Mouse (Mus musculus): ENCODE results near the gene Tnnt3. TPM values are rescaled to one million over a fixed set of nuclear protein-coding genes. Genes with fewer than 3 reads are reported as not detected.
A peak's percentile ranks its signal among the peaks of the same experiment; 100 is the strongest.

Gene Tnnt3
- 0.55 and 9.3 TPM in 2 replicates for total RNA-seq (2017)

- no peak for ATAC-seq (replicated peaks in 1 of 2; ENCODE audit: insufficient read depth in 1 of 2, low FRiP score in 2 of 2, low TSS enrichment in 1 of 2, low read depth in 1 of 2, poor library complexity in 2 of 2, severe bottlenecking in 2 of 2)
Measured at GRCm38 (mm10) chr7:142498575-142498974, at the start of gene Tnnt3. Tnnt3 (plus strand) TSS chr7:142498836.

DNA sequence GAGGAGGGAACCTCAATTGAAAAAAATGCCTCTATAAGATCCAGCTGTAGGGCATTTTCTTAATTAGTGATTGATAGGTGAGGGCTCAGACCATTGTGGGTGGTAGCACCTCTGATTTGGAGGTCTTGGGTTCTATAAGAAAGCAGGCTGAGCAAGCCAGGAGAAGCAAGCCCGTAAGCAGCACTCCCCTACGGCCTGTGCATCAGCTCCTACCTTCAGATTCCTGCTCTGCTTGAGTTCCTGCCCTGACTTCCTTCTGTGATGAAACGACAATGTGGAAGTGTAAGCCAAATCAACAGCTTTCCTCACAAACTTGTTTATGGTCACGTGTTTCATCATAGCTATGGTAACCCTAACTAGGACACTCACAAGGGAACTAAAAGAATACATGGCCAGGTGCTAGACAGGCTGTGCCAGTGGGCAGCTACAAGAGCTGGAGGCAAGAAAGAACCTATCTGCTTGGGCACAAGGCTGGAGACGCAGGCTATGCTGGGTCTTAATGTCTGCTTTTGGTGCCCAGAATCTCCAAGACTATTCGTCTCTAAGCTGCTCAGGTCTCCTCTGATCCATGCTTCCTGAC lies 49.5 kb upstream of the Tnnt3 start:
- peak in 1 of 2 experiments; percentile 57; a peak in 1 of 4 replicates for ATAC-seq (replicated peaks in 1 of 2; ENCODE audit: insufficient read depth in 1 of 2, low FRiP score in 2 of 2, low TSS enrichment in 1 of 2, low read depth in 1 of 2, poor library complexity in 2 of 2, severe bottlenecking in 2 of 2)

DNA sequence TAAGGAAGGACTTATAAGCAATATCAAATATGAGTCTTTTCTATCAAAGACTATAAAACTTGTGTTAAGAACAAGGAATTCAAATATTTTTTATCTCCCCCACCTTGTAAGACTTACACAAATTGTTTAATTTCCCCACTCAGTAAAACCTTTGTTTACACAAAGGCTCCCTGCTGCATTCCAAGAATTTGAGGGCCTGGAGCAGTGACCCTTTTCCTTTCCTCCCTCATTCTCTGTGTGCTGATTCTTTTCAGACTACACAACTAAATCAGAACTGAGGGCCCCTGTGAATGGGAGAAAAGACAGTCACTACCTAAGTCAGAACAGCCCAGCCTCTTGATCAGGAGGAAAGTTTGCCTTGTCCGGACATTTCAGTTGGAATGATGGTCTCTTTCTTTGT lies 43.9 kb upstream of the Tnnt3 start:
- ATAC-seq (replicated peaks in 1 of 2; ENCODE audit: insufficient read depth in 1 of 2, low FRiP score in 2 of 2, low TSS enrichment in 1 of 2, low read depth in 1 of 2, poor library complexity in 2 of 2, severe bottlenecking in 2 of 2): no peak

DNA sequence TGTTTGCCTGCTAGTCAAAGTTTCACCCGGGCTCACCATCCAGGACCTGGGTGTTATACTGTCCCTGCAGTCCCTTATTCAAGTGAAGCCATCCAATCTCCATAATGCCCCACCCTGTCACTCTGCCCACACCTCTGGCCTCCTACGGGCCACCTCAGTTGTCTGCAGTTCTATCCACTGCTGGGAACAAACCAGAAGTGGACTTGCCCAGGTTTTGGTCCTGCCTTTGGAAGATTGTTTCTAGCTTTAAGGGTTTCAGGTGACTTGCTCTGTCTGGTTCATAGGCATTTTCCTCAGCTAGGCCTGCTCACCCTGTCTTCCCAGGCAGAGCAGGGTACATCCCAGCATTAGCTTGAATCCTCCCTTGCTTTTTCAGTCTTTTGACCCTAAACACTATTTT lies 43.4 kb upstream of the Tnnt3 start:
- no peak for ATAC-seq (replicated peaks in 1 of 2; ENCODE audit: insufficient read depth in 1 of 2, low FRiP score in 2 of 2, low TSS enrichment in 1 of 2, low read depth in 1 of 2, poor library complexity in 2 of 2, severe bottlenecking in 2 of 2)

- ATAC-seq (replicated peaks in 1 of 2; ENCODE audit: insufficient read depth in 1 of 2, low FRiP score in 2 of 2, low TSS enrichment in 1 of 2, low read depth in 1 of 2, poor library complexity in 2 of 2, severe bottlenecking in 2 of 2): no peak
Measured at GRCm38 (mm10) chr7:142456806-142457205, 41.8 kb upstream of the Tnnt3 start.

DNA sequence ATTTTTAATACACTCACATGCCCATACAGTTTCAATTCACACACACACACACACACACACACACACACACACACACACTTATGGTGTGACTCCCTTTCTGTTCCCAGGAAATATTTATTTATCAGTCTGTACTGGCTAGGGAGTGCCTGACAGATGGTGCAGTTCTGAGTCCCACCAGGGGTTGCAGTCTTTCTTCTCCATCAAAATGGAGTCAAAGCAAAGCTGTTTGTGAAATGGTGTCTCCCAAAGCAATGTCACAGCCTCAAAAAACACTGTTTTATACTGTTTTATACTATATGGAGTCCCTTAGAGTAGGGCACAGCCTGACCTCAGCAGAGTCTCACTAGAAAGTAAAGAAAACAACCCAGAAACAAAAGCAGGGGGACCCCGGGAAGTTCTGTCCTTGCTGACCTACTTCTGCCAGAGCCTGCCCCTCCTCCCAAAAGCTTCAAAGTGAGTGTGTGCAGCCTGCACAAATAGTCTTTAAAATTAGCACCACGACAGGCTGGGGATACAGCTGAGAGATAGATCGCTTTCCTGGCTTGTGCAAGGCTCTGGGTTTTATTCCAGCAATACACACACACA lies 41.3 kb upstream of the Tnnt3 start:
- no peak for ATAC-seq (replicated peaks in 1 of 2; ENCODE audit: insufficient read depth in 1 of 2, low FRiP score in 2 of 2, low TSS enrichment in 1 of 2, low read depth in 1 of 2, poor library complexity in 2 of 2, severe bottlenecking in 2 of 2)

DNA sequence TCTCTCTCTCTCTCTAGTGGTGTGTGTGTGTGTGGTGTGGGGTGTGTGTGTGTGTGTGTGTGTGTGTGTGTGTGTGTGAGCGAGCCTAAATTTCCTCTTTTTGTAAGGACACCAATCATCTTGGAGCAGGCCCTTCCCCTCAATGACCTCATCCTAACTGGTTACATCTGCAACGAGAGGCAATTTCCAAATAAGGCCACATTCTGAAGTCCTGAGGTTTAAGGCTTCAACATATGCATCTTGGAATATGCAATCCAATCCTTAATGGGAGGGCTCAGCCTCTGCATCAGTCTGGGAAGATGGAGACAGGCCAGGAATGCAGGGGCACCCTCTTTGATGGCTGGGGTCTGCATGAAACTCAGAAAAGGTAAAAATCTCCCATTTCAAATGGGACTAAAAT lies 40.6 kb upstream of the Tnnt3 start:
- peak in 1 of 2 experiments; percentile 40; a peak in 1 of 4 replicates for ATAC-seq (replicated peaks in 1 of 2; ENCODE audit: insufficient read depth in 1 of 2, low FRiP score in 2 of 2, low TSS enrichment in 1 of 2, low read depth in 1 of 2, poor library complexity in 2 of 2, severe bottlenecking in 2 of 2)

GRCm38 (mm10) chr7:142458676-142459298 lies 39.8 kb upstream of the Tnnt3 start:
- no peak for ATAC-seq (replicated peaks in 1 of 2; ENCODE audit: insufficient read depth in 1 of 2, low FRiP score in 2 of 2, low TSS enrichment in 1 of 2, low read depth in 1 of 2, poor library complexity in 2 of 2, severe bottlenecking in 2 of 2)

- no peak for ATAC-seq (replicated peaks in 1 of 2; ENCODE audit: insufficient read depth in 1 of 2, low FRiP score in 2 of 2, low TSS enrichment in 1 of 2, low read depth in 1 of 2, poor library complexity in 2 of 2, severe bottlenecking in 2 of 2)
Measured at GRCm38 (mm10) chr7:142459299-142459691, 39.3 kb upstream of the Tnnt3 start.

GRCm38 (mm10) chr7:142460636-142461077 lies 38.0 kb upstream of the Tnnt3 start, which contains the start of gene Lsp1:
Lsp1 (plus strand) TSS chr7:142460809.
- peak; percentile 44 to 54; a peak in 3 of 4 replicates for ATAC-seq (replicated peaks in 1 of 2; ENCODE audit: insufficient read depth in 1 of 2, low FRiP score in 2 of 2, low TSS enrichment in 1 of 2, low read depth in 1 of 2, poor library complexity in 2 of 2, severe bottlenecking in 2 of 2)

DNA sequence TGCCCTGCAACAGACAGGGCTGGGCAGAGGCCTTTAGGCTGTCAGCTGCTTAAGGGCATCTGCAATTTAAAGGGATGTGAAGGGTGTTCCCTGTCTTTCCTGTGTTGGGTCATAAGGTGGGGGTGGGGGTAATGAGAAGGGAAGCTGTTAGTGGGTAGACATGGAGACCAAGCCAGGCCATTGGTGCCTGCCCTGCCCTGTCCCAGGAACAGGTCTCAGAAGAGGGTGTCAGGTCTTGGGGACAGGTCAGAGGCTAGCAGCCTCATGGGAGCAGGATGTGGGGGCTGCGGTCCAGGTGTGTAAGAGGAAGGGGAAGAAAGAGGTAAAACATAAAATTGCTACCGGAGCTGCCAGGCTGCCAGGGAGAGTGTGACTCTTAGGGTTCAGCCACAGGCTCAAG lies 37.2 kb upstream of the Tnnt3 start:
- peak; percentile 18 to 23; a peak in 3 of 4 replicates for ATAC-seq (replicated peaks in 1 of 2; ENCODE audit: insufficient read depth in 1 of 2, low FRiP score in 2 of 2, low TSS enrichment in 1 of 2, low read depth in 1 of 2, poor library complexity in 2 of 2, severe bottlenecking in 2 of 2)

GRCm38 (mm10) chr7:142462190-142462589 lies 36.4 kb upstream of the Tnnt3 start:
- ATAC-seq (replicated peaks in 1 of 2; ENCODE audit: insufficient read depth in 1 of 2, low FRiP score in 2 of 2, low TSS enrichment in 1 of 2, low read depth in 1 of 2, poor library complexity in 2 of 2, severe bottlenecking in 2 of 2): no peak

- no peak for ATAC-seq (replicated peaks in 1 of 2; ENCODE audit: insufficient read depth in 1 of 2, low FRiP score in 2 of 2, low TSS enrichment in 1 of 2, low read depth in 1 of 2, poor library complexity in 2 of 2, severe bottlenecking in 2 of 2)
Measured at GRCm38 (mm10) chr7:142462594-142463078, 36.0 kb upstream of the Tnnt3 start.

GRCm38 (mm10) chr7:142470171-142470691 lies 28.4 kb upstream of the Tnnt3 start:
- ATAC-seq (replicated peaks in 1 of 2; ENCODE audit: insufficient read depth in 1 of 2, low FRiP score in 2 of 2, low TSS enrichment in 1 of 2, low read depth in 1 of 2, poor library complexity in 2 of 2, severe bottlenecking in 2 of 2): peak; percentile 44 to 61; a peak in 3 of 4 replicates

GRCm38 (mm10) chr7:142470808-142471413 lies 27.7 kb upstream of the Tnnt3 start:
- ATAC-seq (replicated peaks in 1 of 2; ENCODE audit: insufficient read depth in 1 of 2, low FRiP score in 2 of 2, low TSS enrichment in 1 of 2, low read depth in 1 of 2, poor library complexity in 2 of 2, severe bottlenecking in 2 of 2): peak; percentile 19 to 39; a peak in 1 of 4 replicates

- ATAC-seq (replicated peaks in 1 of 2; ENCODE audit: insufficient read depth in 1 of 2, low FRiP score in 2 of 2, low TSS enrichment in 1 of 2, low read depth in 1 of 2, poor library complexity in 2 of 2, severe bottlenecking in 2 of 2): no peak
Measured at GRCm38 (mm10) chr7:142471414-142471861, 27.2 kb upstream of the Tnnt3 start.

- ATAC-seq (replicated peaks in 1 of 2; ENCODE audit: insufficient read depth in 1 of 2, low FRiP score in 2 of 2, low TSS enrichment in 1 of 2, low read depth in 1 of 2, poor library complexity in 2 of 2, severe bottlenecking in 2 of 2): peak; percentile 19; a peak in 1 of 4 replicates
Measured at GRCm38 (mm10) chr7:142471884-142472570, 26.6 kb upstream of the Tnnt3 start.

All from hematopoietic stem cell, adult 5-6 weeks (primary cell).